Mouse (Mus musculus) lung, embryonic 16.5 days (tissue): ENCODE results near the gene Gck. TPM values are rescaled to one million over a fixed set of nuclear protein-coding genes. Genes with fewer than 3 reads are reported as not detected.

Experiments
- ATAC-seq: fragments of 200-750 bp; cut with Nextera tagmentation; 2 replicates; pipeline ENCODE4 v1.8.0; 2017; ENCODE audit warnings: low read depth, mild to moderate bottlenecking, moderate library complexity
- H3K27ac ChIP-seq: fragments of 300-500 bp; sonication (generic); 2 replicates; pipeline ENCODE4 v1.5.1; 2014; ENCODE audit warnings: mild to moderate bottlenecking, control low read depth, low read length
- H3K27me3 ChIP-seq: fragments of 300-500 bp; sonication (generic); 2 replicates; pipeline ENCODE4 v1.6.1; 2014; ENCODE audit warnings: low read depth, low read length, mixed read lengths; ENCODE audit not compliant: control insufficient read depth, insufficient read depth
- H3K36me3 ChIP-seq: fragments of 300-500 bp; sonication (generic); 2 replicates; pipeline ENCODE4 v1.6.1; 2014; ENCODE audit warnings: low read length; ENCODE audit not compliant: control insufficient read depth, insufficient read depth
- H3K4me1 ChIP-seq: fragments of 300-500 bp; sonication (generic); replicated peaks from 2 replicates; pipeline ENCODE4 v1.6.1; 2014; ENCODE audit warnings: low read length, mixed read lengths; ENCODE audit not compliant: control insufficient read depth, insufficient read depth
- H3K4me2 ChIP-seq: fragments of 300-500 bp; sonication (generic); 2 replicates; pipeline ENCODE4 v1.6.1; 2014; ENCODE audit warnings: low read depth, low read length, control low read depth
- H3K4me3 ChIP-seq: fragments of 300-500 bp; sonication (generic); 2 replicates; pipeline ENCODE4 v1.5.1; 2014; ENCODE audit warnings: mild to moderate bottlenecking, low read length, control low read depth
- H3K9ac ChIP-seq: fragments of 300-500 bp; sonication (generic); 2 replicates; pipeline ENCODE4 v1.6.1; 2014; ENCODE audit warnings: low read length, control low read depth
- H3K9me3 ChIP-seq: fragments of 300-500 bp; sonication (generic); 2 replicates; pipeline ENCODE4 v1.6.1; 2016; ENCODE audit warnings: low read length; ENCODE audit not compliant: control insufficient read depth
- WGBS: fragments of 180-500 bp; shearing (Covaris S2); extraction: QIAGEN DNeasy Blood & Tissue Kit; methylation state at CpG from one replicate; pipeline ENCODE4 v1.1.7; 2014; 5-methylcytosine and 5-hydroxymethylcytosine counted together
- polyA plus RNA-seq: library from polyadenylated mRNA; unstranded; fragments of >200 nt; fragmentation: Nextera tagmentation; extraction: Ambion mirVana; gene quantifications from 2 replicates; pipeline ENCODE4 v1.2.1, GENCODE M21; 2015

The Gck gene
- polyA plus RNA-seq, 1 experiment from 2014 or later: 1.6 TPM

- no peak overlapping the region for H3K27ac ChIP-seq
- H3K9ac ChIP-seq: no peak overlapping the region
- WGBS: 62% methylated on average over 5 of the region's 5 CpGs
- peaks cover 2% of the 10 kb centered on the region for H3K4me1 ChIP-seq
- H3K4me3 ChIP-seq: no peak overlapping the region
- no peak overlapping the region for H3K4me2 ChIP-seq
- no peak for ATAC-seq
- H3K27me3 ChIP-seq: no peaks in the 10 kb centered on the region; the same call in 1 of the 2 replicates
- H3K36me3 ChIP-seq: no peaks in the 10 kb centered on the region
- H3K9me3 ChIP-seq: no peaks in the 10 kb centered on the region
Observed at GRCm38 (mm10) chr11:5907096-5907495, 42.8 kb downstream of the Gck start.

DNA sequence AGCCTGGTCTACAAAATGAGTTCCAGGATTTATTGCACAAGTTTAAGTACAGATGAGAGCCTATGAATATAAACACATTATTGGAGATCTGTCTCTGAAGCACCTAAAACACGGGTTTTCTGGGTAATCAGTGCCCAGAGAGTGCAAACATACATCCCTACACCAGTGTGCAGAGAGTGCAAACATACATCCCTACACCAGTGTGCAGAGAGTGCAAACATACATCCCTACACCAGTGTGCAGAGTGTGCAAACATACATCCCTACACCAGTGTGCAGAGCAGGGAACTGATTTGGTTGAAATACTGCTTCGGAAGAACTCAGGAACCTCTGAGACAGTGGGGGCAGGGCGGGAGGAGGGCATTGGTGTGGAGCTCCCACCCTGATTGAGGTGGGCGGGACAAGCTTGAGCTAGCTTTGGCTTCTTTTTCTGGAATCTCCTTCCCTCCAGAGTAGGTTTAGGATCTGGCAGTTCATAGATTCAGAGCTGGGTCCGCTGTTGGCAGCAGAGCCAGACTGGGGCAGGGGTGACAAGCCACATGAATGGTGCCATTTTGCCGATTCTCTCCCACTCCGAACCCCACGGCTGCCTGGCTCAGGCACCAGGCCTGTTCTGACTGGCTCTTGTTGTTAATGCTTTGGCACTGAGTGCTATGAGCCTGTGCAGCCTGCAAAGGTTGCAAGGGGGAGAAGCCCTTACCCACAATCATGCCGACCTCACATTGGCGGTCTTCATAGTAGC, 43.9 kb downstream of the Gck start:
- H3K27me3 ChIP-seq: peaks cover 2% of the 10 kb centered on the region
- H3K9ac ChIP-seq: no peak overlapping the region
- H3K36me3 ChIP-seq: no peaks in the 10 kb centered on the region
- no peak overlapping the region for H3K4me2 ChIP-seq
- WGBS: 75% methylated on average over 10 of the region's 10 CpGs
- H3K4me3 ChIP-seq: no peak overlapping the region
- H3K27ac ChIP-seq: no peak overlapping the region
- peaks cover 9% of the 10 kb centered on the region for H3K4me1 ChIP-seq
- H3K9me3 ChIP-seq: no peaks in the 10 kb centered on the region
- ATAC-seq: no peak

- H3K4me3 ChIP-seq: no peak overlapping the region
- H3K27me3 ChIP-seq: peaks cover 2% of the 10 kb centered on the region
- 86% methylated on average over 6 of the region's 6 CpGs for WGBS
- ATAC-seq: no peak
- H3K9me3 ChIP-seq: no peaks in the 10 kb centered on the region
- no peaks in the 10 kb centered on the region for H3K36me3 ChIP-seq
- H3K4me1 ChIP-seq: peaks cover 9% of the 10 kb centered on the region
- no peak overlapping the region for H3K9ac ChIP-seq
- H3K4me2 ChIP-seq: no peak overlapping the region
- H3K27ac ChIP-seq: no peak overlapping the region
Observed at GRCm38 (mm10) chr11:5904871-5905270, 45.0 kb downstream of the Gck start.

DNA sequence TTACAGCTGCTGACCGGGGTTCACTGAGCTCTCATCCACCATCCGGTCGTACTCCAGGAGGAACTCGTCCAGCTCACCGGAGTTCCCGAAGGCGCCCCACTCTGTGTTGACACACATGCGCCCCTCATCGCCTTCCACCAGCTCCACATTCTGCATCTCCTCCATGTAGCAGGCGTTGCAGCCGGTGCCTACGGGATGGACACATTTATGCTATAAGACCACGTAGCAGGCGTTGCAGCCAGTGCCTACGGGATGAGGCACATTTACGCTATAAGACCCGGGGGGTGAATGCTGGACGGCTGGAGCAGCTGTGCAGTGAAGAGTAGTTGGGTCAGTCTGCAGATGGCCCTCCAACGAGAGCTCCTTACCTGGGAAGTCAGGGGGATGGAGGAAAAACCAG, 45.5 kb downstream of the Gck start:
- H3K36me3 ChIP-seq: no peaks in the 10 kb centered on the region
- ATAC-seq: no peak
- WGBS: 64% methylated on average over 19 of the region's 19 CpGs
- H3K4me3 ChIP-seq: no peak overlapping the region
- H3K9ac ChIP-seq: no peak overlapping the region
- H3K27me3 ChIP-seq: peaks cover 2% of the 10 kb centered on the region
- no peak overlapping the region for H3K4me2 ChIP-seq
- H3K4me1 ChIP-seq: peaks cover 9% of the 10 kb centered on the region
- H3K9me3 ChIP-seq: no peaks in the 10 kb centered on the region
- no peak overlapping the region for H3K27ac ChIP-seq

DNA sequence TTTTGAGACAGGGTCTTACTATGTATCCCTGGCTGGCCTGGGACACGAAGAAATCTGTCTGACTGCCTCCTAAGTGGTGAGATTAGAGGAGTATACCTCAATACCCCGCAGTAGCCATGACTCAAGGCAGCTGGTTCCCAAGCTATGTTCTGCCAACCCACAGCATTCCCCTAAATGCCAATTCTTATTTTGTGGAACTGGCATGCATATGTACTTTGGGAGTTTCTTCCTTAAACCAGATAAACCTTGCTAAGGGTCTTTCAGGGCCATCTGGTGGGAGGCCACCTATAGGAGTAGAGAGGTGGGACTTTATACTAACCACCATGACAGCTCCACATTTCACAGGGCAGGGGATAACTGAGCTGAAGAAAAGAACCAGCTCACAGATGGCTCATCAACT, 46.0 kb downstream of the Gck start:
- 74% methylated on average over 2 of the region's 2 CpGs for WGBS
- Histone ChIP-seq H3K36me3 (no peaks in the 10 kb centered on the region), H3K9ac (no peak overlapping the region), H3K27ac (no peak overlapping the region), H3K4me3 (no peak overlapping the region), H3K4me1 (peaks cover 9% of the 10 kb centered on the region), H3K9me3 (no peaks in the 10 kb centered on the region), H3K27me3 (peaks cover 2% of the 10 kb centered on the region), H3K4me2 (no peak overlapping the region)
- ATAC-seq: no peak

DNA sequence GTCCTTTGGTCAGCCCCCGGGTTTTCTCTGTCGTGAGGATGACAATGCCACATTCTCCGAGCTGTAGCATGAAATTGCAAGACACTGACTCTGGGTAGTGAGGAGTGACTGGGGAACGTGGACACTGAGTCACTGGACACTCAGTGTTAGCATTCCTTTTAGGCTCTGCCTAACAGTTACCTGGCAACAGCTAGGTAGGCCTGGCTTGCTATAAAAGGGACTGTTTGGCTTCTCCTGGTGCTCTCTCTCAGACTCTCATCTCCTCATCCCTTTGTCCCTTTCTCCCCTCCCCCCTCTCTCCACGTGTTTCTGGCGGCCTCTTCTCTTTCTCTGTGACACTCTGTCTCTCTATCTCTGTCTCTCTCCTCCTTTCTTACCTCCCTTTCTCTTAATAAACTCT, 47.5 kb downstream of the Gck start:
- Histone ChIP-seq H3K4me3 (peak overlapping the region; percentile 49), H3K4me1 (peaks cover 17% of the 10 kb centered on the region), H3K9me3 (no peaks in the 10 kb centered on the region), H3K4me2 (peak overlapping the region; percentile 76), H3K9ac (peak overlapping the region; percentile 62), H3K27me3 (peaks cover 2% of the 10 kb centered on the region), H3K27ac (no peak overlapping the region), H3K36me3 (no peaks in the 10 kb centered on the region)
- peak; percentile 31; the same call in 1 of the 2 replicates for ATAC-seq
- 24% methylated on average over 6 of the region's 6 CpGs for WGBS

GRCm38 (mm10) chr11:5901950-5902349, 47.9 kb downstream of the Gck start:
- Histone ChIP-seq H3K36me3 (no peaks in the 10 kb centered on the region), H3K4me1 (peaks cover 17% of the 10 kb centered on the region), H3K9me3 (no peaks in the 10 kb centered on the region), H3K4me2 (peak overlapping the region; percentile 76), H3K9ac (peak overlapping the region; percentile 62), H3K27ac (no peak overlapping the region), H3K4me3 (peak overlapping the region; percentile 49), H3K27me3 (peaks cover 2% of the 10 kb centered on the region)
- 2% methylated on average over 32 of the region's 32 CpGs for WGBS
- ATAC-seq: peak; percentile 71

- Histone ChIP-seq H3K4me3 (peak overlapping the region; percentile 49; the same call in 1 of the 2 replicates), H3K9ac (peak overlapping the region; percentile 62), H3K4me1 (peaks cover 17% of the 10 kb centered on the region), H3K4me2 (peak overlapping the region; percentile 76), H3K27ac (no peak overlapping the region), H3K27me3 (peaks cover 2% of the 10 kb centered on the region), H3K9me3 (no peaks in the 10 kb centered on the region), H3K36me3 (no peaks in the 10 kb centered on the region)
- no peak for ATAC-seq
- WGBS: 27% methylated on average over 3 of the region's 3 CpGs
Observed at GRCm38 (mm10) chr11:5901320-5901719, 48.6 kb downstream of the Gck start.

DNA sequence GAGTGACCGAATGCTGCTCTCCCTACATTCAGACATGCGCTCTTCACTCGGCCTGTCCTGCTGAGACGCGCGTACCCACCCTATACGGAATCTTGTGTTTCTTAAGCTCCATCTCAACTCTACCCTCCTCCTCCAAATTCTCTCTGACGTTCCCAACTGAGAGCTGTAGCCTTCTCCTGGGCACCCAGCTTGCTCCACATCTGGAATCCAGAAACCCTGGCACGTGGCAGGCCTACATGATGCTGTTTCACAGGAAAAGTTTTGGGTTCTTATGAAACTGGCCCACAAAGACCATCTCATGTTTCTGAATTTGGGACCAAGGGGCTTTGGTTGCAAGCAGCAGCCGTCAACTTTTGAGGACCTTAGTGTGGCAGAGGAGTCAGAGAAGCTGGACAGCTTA, 50.6 kb downstream of the Gck start:
- no peak overlapping the region for H3K4me2 ChIP-seq
- H3K4me3 ChIP-seq: no peak overlapping the region
- no peak overlapping the region for H3K9ac ChIP-seq
- H3K9me3 ChIP-seq: no peaks in the 10 kb centered on the region
- peaks cover 17% of the 10 kb centered on the region for H3K4me1 ChIP-seq
- 96% methylated on average over 10 of the region's 10 CpGs for WGBS
- ATAC-seq: no peak
- no peaks in the 10 kb centered on the region for H3K36me3 ChIP-seq
- H3K27ac ChIP-seq: no peak overlapping the region
- peaks cover 2% of the 10 kb centered on the region for H3K27me3 ChIP-seq
